Mouse (Mus musculus) Muller cell, postnatal 12 days (primary cell): ENCODE measurements around the gene Ccdc137.

Experiments used
- DNase-seq: peaks from one replicate; pipeline ENCODE4 v3.0.0-alpha.2; 2015; ENCODE audit errors: inconsistent ontology term

Ccdc137 gene

DNA sequence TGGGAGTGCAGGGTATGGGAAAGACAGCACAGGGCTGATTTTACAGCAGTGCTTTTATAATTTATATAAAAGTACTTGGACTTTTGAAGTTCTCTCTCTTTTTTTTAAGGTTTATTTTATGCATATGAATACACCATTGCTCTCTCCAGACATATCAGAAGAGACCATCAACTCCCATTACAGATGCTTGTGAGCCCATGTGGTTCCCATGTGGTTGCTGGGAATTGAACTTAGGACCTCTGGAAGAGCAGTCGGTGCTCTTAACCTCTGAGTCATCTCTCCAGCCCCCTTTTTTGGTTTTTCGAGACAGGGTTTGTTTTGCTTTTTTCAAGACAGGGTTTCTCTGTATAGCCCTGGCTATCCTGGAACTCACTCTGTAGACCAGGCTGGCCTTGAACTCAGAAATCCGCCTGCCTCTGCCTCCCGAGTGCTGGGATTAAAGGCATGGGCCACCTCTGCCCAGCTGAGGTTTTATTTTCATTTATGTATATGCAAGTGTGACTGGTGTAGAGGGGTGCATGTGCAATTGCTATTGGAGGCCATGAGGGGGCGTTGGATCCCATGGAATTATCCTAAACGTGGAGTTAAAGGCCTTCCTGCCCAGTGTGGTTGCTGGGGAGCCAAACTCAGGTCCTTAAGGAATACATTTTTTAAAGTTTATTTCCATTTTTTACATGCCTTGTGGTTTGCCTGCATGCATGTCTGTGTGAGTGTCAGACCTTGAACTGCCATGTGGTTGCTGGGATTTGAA lies 1.1 kb downstream of the Ccdc137 start:
- no peak for DNase-seq

DNA sequence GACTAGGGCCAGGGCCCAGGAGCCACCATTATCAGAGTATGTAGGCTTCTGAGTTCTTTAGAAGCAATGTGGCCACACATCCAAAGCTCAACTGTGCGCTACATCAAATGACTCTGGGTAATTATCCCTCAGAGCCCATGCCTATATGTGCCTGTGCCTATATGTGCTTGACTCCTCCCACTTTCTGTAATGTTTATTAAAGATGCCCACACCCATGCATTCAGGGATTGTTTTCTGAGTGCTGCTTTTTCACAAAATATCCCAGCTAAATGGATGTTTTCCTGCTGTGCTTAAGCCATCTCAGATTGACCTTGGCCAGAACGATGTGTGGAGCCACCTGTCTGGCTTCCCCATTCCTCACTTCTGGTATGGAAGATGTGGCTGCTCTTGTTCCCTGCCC lies 5.6 kb downstream of the Ccdc137 start:
- DNase-seq, result no peak

DNA sequence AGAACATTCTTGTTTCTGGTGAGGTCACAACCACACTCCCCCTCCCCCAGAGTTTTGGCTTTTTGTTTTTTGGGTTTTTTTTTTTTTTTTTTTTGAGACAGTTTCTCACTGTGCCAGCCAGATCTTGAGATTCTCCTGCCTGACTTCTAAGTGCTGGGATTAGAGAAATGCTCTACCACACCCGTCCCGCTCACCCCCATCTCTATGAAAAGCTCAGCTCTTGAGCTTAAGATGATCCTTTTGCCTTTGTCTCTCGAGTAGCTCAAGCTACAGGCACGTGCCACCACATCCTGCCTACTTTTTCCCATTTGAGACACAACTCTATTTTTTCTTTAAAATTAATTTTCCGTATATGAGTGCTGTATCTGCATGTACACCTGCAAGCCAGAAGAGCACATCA lies 6.5 kb downstream of the Ccdc137 start:
- no peak for DNase-seq

DNA sequence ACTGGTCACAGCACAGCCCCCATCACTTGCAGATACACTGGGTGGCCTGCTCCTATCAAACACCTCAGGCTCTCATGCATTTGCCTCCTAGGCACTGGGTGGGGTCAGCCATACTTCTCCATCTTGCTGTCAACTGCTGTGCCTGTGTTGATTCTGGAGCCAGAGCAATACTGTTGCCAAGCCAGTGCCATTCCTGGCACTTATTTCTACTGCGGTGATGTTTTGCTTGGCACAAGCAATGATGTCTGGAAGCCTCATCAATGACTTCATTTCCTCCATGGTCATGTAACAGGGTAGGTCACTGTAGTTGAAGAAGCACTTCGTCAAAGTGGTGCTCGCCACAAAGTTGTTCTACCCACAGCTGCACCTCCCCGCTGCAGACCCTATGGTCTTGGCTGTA lies 7.6 kb downstream of the Ccdc137 start:
- DNase-seq, result no peak

DNA sequence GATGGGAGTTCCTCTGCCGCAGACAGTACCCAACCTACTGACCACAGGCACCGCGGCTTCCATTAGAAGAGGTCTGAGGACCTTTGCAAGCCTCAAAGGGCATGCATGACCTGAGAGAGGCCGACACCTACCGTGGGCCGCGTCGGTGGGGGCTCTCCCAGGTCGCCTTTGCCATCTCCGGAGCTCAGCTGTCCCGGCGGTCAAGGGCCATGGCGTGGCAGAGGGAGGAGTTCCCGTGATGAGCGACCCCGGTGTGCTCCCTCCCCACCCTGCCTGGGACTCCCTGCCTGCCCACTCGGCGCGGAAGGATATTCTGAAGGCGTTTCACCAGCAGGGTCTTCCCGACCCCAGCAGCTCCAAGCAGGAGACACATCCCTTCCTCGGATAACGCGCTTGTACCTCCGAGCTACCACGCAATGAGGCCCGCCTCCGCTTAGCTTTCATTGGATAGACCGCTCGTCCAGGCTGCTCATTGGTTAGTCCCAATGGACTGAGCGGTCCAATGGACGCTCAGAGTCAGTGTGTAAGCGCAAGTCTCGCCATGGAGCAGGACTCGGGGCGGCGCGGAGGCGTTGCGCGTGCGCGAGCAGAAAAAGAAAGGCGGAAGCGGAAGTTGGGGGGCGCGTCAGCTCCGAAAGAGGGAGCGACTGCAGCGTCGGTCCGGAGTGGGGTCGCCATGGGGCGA lies 9.3 kb downstream of the Ccdc137 start, which contains the start of gene Arl16:
Gene Arl16, minus strand, starts transcription at position 557 of the 685 bp plus-strand sequence.
- peak; percentile 99 for DNase-seq

DNA sequence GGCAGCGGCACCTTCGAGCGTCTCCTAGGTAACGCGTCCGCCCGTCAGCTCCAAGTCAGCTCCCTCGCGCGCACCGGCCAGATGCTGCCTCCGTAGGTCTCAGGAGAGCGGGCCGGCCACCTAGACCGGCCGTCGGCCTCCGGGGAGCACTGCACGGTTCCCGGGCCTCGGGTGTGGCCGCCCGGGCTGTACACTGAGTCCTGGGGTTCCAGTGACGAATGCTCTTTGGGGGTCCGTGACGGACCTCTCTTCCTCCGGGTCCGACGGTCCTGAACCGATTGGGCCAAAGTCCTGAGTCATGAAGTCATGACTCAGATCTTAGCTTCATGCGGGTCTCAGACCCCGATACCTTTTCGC lies 9.8 kb downstream of the Ccdc137 start:
- no peak for DNase-seq

DNA sequence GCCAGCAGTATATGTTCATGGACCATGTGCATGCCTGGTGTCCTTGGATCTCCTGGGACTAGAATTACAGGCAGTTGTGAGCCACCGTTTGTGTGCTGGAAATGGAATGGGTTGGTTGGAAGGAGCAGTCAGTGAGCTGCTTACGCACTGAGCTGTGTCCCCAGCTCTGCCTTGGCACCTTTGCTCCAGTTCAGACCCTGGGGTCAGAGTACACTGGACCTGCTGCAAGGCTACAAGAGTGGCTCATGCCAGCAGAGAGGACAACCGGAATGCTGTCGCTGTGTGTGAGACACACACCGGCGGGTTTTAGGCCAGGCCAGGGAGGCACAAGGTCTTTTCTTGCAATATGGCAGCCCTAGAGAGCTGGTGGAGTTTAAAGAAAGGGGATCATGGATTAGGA lies 14.1 kb downstream of the Ccdc137 start:
- no peak for DNase-seq

DNA sequence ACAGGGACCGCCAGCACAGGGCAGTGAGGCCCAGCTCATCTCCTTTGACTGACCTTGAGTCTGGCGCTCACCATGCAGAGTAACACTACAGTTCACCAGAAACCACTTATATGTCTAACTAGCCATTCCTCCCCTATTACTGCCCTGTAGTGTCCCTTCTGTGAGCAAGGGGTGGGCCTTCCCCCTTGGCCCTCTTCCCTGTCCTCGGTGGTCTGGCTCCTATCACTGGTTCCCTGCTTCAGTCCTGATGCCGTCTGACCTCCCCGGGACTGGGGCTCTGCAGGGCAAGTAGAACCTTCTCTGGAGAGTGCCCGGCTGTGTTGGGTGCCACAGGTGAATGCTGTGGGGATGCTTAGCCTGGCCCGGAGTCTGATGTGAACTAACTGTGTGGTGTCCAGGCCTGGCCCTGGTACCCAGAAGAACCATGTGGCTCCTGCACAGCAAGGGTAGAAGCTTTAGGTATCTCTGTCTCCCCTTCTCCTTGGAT lies 25.6 kb downstream of the Ccdc137 start:
- no peak for DNase-seq

DNA sequence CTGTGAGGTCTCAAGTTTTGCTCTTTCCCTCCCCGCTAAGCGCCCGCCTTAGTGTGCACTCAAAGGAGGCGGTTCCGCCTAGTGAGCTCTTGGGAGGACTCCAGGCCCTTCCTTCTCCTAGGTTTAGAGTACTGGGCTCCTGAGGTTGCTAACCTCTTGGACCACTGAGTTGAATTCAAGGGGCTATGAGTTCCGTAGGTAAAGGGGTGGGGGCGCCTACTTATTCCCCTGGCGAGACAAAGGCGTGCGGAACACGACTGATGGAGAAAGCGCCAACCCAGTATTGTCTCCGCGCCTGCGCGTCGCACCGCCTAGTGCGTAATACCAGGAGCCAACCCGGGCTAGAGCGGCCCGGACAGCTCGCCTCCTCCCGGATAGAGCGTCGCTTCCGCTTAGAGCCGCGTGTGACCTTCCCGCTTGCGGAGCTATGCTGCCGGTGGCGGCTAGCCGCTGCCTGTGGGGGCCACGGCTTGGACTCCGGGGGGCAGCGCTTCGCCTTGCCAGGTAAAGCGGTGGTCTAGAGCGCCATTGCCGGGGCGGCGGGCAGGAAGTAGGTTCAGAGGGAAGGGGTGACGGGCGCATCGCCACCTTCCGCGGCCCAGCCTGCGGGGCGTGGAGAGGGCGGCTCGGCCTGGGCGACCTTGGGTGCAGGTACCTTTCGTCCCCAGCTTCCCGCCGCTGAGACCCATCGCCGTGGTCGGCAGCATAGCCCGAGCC lies 26.5 kb downstream of the Ccdc137 start, which contains the start of gene Mrpl12:
Gene Mrpl12, plus strand, starts transcription at position 349 of the 717 bp plus-strand sequence.
- peak; percentile 92 for DNase-seq

DNA sequence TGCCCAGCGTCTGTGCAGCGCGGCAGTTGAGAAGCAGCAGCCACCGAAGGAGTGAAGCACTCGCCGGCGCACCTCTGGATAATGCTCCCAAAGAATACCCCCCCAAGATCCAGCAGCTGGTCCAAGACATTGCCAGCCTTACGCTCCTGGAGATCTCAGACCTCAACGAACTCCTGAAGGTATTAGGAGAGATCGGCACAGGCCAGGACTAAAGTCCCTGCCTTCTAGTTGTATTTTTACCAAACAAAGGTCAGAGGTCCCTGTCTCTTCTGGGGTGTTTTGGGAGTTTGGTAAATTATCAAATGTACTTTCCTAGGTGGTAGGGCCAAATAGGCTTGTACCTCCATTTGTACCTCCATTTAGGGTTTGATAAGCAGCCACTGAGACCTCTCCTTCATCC lies 27.3 kb downstream of the Ccdc137 start:
- no peak for DNase-seq

DNA sequence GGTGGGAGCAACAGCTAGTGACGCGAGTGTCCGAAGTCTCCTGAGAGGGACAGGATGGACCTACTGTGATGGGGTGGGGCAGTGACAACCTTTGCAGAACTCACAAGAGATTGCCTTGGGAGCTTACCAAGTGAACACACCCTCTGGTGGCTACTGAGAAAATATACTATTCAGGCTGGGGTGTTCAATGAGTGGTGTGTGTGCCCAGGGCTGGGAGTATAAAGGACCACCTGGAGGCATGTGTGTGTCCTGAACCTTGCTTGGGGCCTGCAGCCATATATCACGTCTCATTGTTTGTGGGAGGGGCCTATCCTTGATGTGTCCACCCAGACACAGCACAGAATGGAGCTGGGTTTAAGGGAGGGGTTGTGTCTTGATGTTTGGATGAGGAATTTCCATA lies 30.6 kb downstream of the Ccdc137 start:
- no peak for DNase-seq

DNA sequence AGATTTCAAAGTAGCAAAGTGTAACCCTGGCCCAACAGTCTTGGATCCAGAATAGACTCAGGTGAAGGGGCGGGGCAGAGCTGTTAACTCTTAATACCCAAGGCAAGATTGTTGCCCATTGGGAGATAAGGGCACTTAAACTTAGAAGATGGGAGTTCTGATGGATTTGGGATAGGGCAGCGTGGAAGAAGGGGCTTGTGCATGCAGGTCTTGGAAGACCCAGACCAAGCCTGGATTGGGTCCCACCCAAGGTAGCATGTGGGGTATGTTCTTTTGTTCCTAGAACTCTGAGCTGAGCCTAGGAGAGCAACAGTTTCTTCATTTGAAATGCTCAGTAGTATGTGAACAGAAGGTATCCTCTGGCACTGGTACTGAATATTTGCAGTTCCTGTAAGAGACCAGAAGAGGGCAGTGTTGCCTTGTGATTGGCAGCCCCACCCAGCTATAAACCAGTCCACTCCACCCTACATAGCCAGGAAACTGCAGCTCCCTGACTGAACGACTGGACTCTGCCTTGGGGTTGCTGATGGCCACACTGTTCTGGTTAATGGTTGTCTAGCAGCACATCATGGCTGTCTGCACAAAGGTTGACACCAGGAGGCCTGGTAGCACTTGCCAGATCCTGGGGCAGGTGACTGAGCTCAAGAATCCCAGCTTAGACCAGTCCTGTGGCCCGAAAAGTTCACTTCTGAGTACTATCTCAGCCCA lies 31.3 kb downstream of the Ccdc137 start:
- peak; percentile 60 for DNase-seq

DNA sequence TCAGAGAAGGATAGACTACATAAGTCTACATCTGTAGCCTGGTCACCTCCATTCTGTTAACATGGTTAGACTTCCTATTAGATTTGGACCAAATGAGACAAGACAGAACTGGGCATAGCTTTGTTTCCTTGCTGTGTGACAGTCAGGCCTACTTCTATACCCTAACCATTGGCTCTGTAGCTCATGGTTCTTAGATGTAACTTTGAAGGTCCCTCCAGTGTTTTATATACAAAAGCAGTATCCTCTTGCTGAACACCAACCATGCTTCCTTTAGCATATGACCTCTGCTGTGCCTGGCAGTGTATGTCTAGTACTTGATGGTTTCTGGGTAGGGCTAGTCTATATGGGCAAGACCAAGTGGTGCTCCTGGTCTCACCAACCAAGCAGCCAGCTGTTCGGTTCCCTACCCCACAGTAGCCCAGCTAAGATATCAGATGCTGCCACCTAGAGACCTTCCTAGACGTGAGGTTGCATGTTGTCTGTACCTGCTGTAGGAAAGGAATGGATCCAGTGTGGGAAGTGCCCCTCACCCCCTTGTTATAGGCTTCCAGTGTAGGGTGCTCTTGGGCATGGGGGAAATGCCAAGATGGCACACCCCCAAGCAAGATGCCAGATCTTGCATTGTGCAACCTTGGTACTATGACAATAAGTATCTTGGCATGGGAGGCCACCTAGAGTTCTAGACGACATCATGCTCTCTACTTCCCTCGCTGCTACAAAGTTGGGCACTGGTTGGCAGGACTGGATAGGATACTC lies 32.6 kb downstream of the Ccdc137 start:
- no peak for DNase-seq

DNA sequence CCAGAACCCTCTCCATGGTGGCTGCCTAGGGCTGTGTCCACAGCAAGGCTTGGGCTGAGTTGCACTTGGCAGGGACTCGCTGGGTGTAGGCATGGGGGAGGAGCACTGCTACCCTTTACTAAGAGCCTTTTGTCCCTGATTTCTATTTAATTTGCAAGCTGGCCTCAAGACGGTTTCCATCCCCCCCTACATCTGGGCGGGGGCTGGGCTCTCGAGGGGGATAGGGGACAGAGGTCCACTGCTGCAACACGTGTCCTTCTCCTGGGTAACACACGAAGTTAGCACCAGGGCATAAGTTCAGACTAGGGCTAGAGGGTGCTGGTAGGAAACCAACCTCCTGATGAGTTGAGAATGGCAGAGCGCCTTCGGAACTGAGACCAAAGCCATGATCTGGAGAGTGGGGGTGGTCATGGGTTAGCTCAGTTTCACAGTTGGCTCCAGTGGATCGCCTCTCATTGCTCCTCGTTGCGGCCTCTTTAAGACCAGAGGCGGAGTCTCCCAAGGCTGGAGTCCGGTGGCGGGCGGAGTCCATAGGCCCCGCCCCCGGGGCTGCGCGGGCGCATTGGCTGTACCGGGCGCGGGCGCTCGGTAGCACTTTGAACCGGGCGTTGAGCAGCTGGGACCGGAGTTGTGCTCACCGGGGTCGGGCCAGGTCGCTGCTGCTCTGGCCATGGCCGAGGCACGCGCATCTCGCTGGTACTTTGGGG lies 33.6 kb downstream of the Ccdc137 start, which contains the start of gene Slc25a10:
Gene Slc25a10, plus strand, starts transcription at position 524 of the 707 bp plus-strand sequence.
- peak; percentile 91 for DNase-seq

DNA sequence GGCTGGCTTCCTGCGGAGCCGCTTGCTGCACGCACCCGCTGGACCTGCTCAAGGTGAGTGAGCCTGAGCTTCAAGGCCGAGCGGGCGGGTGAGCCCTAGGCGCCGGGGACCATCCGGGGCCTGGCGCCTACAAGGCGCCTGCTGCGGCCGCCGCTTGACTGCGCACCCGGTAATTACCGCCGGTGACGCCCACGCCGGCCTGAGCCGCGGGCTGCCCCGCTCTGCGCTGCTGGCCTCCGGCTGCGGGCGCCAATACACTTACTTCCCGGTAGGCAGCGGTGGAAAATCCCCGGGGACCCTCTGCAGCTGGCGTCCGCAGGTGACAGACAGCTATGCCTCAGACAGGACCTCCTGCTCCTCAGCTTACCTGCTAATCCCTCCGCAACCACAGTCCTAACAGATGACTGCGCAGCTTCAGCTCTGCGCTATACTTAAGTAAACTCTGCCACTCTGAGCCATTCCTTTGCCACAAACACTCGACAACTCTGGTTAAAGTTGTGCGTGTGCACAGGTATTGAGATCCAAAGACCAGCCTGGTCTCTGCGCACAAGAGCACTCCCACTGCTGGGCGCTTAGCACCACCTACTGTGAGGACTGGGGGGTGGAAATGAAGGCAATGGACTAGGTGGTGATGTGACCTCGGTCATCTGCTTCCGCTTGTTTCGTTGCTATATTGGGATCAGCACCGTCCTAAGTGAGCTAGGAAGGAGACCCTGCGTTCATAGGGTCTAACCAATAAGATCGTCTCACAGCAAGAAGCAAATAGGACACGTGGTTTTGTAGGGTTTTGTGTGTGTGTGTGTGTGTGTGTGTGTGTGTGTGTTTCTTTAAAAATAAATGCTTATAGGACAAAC lies 34.3 kb downstream of the Ccdc137 start:
- DNase-seq, result peak; percentile 63

DNA sequence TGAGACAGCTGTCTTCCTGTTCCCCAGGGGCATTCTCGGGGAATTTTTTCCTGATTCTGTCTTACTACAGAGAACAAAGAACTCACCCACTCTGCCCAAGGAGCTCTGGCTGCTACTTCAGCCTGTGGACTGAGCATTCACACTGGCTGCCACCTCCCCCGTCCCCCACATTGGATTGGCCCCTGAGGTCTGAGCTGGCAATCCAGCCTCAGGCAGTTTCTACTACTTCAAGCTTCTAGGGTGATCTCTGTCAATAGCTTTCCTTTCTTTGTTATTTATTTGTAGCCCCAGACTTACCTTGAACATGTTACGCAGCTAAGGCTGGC lies 34.9 kb downstream of the Ccdc137 start:
- no peak for DNase-seq

DNA sequence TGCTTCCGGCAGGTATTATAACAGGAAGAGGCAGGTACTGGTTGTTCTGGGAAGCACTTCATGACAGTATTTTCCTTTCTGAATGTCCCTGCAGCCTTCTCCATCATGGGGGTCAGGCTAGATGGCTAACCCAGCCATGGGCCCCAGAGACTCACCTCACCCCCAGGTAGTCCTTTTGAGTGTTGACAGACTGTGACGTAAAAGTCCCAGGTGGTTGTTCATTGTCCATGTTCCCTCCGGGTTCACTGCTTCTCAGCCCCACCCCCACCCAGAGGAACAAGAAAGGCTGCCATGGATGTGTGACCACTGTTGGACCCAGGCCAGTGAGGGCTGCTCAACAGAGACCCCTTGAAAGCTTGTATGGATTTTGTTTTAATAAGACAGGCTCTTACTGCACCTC lies 35.4 kb downstream of the Ccdc137 start:
- no peak for DNase-seq

DNA sequence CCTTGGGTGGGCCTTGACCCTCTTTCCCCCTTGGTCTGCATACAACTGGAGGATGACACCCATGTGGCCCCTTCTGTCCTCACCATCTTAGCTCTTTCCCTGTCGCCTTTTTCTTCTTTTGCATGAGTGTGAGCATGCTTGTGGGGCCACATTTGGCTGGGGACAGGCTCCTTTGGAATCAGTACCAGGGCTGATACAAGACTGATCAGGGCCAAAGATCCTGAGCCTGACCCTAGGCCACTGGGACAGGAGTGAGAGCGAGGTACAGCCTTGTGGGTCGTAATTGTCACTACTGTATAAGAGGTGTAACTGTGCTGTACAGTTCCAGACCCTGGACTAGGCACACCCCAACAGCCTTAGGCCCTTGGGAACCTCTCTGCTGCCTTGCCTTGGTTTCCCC lies 36.0 kb downstream of the Ccdc137 start:
- no peak for DNase-seq

DNA sequence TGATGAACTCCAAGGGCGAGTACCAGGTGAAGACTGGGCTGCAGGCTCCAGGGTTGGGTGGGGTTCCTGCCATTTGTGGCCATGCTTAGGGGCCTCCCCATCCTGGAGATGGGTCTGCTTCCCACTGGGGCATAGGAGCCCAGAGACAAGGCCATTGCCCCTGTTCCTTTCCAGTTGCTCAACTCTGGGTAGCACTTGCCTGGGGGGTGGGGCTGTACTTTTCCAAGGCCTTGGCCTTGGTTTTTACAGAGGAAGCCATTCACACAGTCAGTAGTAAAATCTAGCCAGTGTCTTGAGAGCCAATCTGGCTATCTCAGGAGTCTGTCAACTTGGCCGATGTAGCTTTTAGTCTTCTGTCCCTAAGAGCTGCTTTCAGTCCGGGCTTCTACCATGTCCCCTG lies 39.5 kb downstream of the Ccdc137 start:
- no peak for DNase-seq

DNA sequence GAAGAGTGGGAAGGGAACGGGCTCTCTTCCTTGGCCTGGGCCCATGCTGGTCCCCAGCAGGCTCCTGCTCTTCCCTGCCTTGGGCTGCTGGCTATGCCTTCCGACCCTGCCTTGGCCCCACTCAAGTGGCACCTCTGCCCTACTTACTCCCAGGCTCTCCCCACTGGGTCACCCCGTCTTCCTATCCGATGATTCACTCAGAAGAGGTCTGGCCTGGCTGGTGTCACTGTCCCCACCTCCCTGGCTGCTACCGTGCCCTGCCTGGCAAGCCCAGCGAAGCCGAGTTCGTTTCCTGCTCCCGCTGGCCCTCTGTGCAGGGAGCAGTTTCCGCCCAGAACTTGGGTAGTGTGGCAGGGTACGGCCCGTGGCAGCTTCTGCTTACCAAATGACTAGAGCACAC lies 40.3 kb downstream of the Ccdc137 start:
- DNase-seq, result no peak
